Mouse (Mus musculus): ENCODE results near the gene Nmur1. TPM values are rescaled to one million over a fixed set of nuclear protein-coding genes. Genes with fewer than 3 reads are reported as not detected.

Gene Nmur1
- total RNA-seq, 4 experiments from 2014 or later = not detected

DNA sequence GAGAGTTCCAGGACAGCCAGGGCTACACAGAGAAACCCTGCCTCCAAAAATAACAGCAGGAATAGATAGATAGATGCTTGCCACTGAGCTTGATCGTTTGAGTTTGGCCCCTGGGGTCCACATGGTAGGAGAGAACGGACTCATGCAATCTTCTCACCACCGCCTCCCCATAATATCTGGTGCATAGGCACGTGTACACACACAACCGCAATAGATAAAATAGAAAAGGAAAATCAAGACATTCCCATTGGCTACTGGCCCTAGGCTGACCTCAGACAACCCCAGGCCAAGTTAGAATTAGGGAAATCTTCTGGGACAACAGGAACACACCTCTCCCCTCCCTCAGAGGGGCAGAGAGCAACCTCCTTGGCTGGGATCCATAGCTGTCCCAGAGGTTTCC is 11.3 kb downstream of the Nmur1 start:
- DNase-seq (ENCODE audit: low spot score in 2 of 2) = no peak

DNA sequence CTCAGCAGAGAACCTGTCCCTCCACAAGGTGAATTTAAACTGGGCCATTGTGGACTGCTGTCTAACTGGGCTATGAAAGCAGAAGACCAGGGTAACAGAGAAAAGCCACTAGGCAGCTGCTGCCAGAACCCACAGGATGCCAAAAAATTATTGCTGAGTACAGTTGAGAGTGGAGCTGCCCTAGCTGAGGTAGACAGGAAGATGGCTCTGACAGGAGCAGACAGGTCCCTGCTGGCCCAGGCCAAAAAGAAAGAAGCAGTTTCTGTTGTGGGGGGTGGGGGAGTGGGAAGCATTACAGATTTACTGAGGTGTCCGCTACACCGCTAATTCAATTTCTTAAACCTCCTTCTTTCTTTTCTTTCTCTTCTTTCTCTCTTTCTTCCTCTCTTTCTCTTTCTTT is 16.6 kb downstream of the Nmur1 start:
- DNase-seq (ENCODE audit: low spot score in 2 of 2) = no peak

DNA sequence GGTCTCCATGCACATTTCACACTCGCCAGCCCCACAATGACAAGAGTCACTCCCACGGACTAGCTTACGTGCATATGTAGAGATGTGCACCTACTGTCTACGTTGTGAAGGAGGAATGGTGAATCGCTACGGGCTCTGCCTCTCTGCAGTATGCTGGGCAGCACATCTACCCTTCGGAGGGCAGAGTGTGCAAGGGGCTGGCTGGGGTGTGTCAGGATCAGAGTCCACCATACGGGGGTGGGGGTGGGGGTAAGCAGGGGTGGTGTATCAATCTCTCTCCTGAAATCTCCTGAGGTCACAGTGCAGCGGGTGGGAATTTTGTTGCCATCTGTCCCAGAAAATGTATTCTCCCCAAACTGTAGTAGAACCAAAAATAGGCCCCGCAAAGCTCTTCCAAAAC is 17.5 kb downstream of the Nmur1 start:
- DNase-seq (ENCODE audit: low spot score in 2 of 2) = no peak

DNA sequence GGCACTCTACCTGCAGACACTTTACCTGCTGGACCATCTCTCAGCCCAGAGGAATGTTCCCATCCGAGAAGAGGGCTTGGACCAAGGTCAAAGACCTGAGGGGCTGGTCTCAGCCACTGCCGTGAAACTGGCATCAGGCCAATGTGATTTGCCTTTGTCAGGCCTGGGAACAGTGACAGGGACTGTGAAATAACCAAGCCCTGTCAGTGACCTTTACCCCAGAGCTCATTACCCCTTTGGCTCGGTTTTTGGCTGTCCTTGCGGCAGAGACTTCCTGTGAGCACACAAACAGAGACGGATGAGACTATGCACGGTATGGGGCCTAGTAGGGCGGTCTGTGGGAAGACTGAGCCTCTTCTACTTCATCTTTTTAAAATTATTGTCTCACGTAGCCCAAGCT is 19.1 kb downstream of the Nmur1 start:
- no peak for DNase-seq (ENCODE audit: low spot score in 2 of 2)

DNA sequence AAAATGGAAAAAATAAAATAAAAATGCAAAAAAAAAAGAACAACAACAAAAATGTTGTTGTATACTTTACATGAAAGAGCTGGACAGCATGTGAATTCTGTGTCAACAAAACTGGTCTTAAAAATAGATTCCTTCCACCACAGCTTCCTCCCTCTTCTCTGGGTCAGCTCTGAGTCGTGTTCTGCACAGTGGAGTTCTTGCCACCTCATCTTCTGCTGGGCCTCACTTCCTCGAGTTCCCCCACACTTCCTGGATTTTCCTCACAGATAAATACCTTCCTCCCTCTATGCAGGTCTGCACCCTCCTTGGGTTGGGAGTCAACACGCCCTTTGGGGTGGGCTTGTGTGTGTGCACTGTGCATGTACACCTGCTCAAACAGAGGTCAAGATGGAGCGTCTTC is 19.7 kb downstream of the Nmur1 start:
- DNase-seq (ENCODE audit: low spot score in 2 of 2) = no peak

DNA sequence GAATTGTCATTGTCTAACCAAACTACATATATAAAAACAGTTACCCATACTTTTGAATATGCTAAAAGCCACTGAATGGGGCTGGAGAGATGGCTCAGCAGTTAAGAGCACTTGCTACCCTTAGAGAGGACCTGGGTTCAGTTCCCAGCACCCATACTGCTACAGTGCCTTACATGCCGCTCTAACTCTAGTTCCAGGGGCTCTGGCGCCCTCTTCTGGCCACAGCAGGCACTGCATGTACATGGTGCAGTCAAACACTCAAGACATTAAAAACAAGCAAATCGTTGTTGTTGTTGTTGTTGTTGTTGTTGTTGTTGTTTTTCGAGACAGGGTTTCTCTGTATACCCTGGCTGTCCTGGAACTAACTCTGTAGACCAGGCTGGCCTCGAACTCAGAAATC is 21.2 kb downstream of the Nmur1 start:
- DNase-seq (ENCODE audit: low spot score in 2 of 2) = no peak

DNA sequence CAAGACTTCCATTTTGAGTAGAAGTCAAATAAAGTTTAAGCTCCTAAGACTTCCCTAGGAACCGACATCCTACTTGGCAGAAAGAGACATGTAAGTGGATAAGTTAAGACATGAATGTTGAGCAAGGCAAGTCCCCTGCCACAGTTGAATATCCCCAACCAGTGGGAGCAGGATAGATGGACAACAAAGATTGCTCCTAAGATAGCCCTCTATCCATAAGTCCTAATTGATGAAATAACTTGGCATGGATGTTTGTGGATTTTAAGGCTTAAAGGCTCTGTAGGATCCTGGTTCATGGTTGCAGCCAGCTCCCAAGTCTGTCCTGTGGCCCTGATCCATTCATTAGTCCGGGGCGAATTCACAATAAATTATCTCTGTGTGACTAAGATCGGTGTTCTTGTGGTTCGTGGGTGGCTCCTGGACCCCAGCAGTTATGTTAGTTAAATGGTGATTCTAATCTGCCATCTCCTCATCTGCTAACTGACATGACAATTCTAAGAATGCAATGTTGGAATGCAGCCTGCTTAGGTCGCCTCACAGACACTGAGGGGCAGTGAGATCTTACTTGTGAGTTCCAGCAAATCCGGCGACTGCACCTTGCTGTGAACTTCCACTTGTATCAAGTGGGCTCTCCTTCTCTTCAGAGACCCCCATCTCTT is 25.8 kb downstream of the Nmur1 start:
- no peak for DNase-seq (ENCODE audit: low spot score in 2 of 2)

DNA sequence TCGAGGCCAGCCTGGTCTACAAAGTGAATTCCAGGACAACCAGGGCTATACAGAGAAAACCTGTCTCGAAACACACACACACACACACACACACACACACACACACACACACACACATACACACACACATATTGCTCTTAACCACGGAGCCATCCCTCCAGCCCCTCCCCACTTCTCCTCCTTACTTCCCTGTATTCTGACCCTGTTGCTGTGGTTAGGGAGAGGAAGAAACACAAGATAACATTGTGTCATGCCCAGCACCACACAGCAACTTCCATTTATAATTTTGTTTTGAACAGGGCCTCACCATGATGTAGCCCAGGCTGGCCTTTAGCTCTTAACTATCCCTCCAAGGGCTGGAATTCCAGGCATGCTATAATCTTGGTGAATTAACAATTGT is 26.7 kb downstream of the Nmur1 start:
- DNase-seq (ENCODE audit: low spot score in 2 of 2) = no peak

DNA sequence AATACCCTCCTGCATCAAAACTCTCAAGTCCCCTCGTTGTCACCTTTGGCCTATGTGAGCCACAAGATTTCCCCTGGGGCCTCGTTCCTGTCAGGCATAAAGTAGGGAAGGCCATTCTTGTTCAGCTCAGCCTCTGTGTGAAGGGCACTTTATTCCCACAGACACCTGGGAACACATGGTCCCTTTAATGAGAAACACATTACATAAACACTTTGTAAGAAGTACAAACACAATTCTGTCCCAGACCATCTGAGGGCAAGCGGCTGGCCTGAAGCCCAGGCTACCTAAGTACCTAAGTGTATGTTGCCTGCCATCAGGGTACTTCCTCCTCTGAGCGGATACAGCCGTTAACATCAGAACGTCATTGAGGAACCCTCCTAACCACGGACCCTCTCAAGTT is 27.8 kb downstream of the Nmur1 start:
- no peak for DNase-seq (ENCODE audit: low spot score in 2 of 2)

DNA sequence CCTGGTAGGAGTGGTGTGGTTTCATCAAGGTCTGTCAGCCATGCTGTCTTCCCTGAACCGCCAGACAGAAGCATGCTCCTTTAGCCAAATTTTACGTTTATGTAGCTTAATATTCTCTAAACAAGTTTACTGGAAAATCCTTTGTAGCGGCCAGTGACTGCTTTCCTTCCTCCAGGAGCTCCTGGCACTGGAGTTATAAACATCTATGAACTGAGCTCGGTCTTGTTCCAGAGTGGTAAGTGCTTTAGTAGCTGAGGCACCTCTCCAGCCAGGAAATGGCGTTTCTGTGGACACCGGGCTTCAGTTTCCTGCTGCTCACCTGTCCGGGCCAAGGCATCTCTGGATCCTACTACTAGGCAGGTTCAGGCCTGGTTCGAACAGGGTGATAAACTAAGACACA is 28.4 kb downstream of the Nmur1 start:
- no peak for DNase-seq (ENCODE audit: low spot score in 2 of 2)

DNA sequence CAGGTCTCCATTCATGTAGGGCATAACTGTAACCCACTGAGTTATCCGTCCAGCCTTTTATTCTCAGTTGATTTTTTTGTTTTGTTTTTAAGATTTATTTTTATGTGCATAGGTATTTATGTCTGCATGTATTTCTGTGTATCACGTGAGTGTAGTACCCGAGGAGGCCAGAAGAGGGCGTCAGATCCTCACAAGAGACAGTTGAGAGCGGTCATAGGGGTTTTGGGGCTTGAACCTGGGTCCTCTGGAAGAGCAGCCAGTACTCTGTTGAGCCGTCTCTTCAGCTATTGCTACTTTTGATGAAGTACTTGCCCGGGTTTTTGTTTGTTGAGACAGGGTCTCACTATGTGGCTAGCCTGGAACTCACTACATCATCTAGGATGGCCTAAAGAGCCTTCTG is 30.1 kb downstream of the Nmur1 start:
- no peak for DNase-seq (ENCODE audit: low spot score in 2 of 2)

DNA sequence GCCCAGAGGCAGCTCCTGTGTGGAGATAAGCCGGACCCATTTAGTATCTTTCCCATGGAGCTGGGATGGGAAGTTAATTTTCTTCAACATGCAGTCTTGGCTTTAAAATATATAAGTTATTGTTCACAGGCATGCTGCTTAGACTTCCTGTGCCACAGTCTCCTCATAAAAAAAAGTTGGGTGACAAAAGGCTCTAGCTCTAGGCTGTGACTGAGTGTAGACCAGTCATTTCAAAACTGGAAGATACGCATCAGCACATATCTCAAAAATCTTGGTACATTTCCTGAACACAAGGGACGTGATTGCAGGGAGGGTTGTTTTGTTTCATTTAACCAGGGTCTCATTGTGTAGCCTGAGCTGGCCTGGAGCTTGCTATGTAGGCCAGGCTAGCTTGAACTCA is 31.8 kb downstream of the Nmur1 start:
- DNase-seq (ENCODE audit: low spot score in 2 of 2) = no peak

DNA sequence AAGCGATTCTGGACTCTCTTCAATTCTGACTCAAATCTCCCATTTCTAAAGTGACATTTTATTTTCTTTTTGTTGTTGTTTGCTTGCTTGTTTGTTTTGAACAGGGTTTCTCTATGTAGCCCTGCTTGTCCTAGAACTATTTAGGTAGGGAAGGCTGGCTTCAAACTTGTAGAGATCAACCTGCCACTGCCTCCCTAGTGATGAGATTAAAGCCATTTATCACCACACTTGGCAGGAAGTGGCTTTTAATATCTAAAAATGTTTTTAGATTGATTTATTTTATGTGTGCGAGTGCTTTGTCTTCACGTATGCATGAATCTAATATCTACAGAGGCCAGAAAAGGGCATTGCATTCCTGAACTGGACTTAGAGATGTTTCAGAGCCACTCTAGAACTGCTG is 32.8 kb downstream of the Nmur1 start:
- DNase-seq (ENCODE audit: low spot score in 2 of 2) = no peak

DNA sequence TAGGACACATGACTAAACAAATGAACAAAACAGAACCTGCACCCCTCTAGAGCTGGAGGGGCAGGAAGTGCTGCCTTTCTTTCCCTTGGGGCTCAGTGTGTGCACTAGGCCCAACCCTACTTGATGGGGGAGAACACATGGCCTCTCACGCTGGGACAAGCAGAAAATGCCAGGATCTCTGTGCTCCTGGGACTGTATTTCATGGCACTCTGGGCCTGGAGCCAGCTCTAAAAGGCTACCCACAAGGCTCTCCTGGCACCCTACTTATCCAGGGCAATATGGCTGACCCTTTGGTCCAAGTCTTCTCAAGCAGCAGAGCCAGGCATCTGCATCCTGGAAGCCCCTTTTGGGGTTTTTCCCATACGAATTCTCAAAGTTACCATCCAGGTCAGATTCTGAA is 34.6 kb downstream of the Nmur1 start:
- no peak for DNase-seq (ENCODE audit: low spot score in 2 of 2)

DNA sequence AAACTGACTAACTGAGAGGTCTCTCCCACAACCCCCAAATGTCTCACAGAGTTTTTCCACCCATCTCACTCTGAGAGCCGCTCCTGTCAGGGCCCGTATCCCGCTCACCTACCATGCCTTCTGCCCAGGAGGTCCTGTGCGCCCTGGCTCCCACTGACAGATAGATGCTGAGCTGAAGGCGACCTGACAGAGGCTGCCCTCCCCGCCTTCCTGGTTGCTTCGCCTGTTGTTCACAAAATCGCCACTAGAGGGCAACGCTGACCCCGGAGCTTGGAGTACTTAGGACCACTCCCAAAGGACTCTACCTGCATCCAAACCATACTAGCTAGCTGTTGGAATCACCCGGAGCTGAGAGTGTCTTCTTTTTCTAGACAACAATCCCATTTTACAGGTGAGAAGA is 36.8 kb downstream of the Nmur1 start:
- DNase-seq (ENCODE audit: low spot score in 2 of 2) = peak in 1 of 2 experiments; percentile 58

DNA sequence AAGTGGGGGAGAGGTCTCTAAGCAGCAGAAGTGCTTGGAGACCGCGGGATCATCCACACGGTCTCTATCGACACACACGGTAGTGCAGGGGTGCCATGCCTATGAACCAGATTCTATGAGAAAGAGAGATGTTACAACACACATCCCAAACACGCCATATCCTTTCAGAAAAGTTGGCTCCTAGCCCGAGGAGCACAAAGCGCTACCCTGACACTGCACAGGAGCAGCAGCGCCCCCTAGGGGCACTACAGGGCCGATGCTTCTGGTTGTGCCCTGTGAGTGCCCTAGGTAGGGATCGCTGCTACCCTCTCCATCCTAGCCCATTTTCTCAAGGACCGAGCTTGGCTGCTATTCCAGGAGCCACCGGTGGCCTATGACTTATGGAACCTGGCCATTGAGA is 45.0 kb downstream of the Nmur1 start:
- peak; percentile 40 to 52 for DNase-seq (ENCODE audit: low spot score in 2 of 2)

DNA sequence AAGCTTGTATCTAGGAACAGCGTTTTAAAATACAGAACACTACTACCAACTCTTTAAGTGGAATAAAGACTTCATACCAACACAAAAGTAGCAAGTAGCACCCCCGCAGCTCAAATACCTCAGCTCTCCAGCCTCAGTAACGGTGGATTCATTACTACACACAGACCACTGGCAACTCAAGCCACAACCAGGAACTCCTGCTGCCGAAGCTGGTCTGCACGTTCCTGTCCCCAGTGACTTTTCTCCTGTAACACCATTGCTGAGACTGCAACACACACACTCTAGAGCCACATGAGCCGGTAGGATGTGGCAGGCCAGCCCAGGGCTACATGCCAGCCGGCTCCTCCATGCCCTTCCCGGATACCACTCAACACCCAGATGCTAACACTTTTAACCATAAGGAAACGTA is 46.9 kb downstream of the Nmur1 start:
- no peak for DNase-seq (ENCODE audit: low spot score in 2 of 2)

DNA sequence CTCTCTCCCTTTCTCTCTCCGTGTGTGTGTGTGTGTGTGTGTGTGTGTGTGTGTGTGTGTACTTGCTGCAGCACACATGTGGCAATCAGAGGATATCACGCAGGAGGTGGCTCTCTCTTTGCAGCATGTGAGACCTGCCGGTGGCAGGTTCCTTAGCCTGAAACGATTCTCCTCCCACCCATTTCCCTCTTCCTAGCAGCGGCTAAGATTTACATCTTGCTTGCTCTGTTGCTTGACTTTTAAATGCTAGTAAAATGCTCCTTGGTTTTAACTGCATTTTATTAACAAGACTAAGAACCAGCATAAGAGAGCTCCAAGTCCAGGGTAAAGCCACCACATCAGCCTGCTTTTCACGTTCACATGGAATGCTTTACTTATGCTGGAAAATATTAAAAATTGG is 47.4 kb downstream of the Nmur1 start:
- DNase-seq (ENCODE audit: low spot score in 2 of 2) = no peak

DNA sequence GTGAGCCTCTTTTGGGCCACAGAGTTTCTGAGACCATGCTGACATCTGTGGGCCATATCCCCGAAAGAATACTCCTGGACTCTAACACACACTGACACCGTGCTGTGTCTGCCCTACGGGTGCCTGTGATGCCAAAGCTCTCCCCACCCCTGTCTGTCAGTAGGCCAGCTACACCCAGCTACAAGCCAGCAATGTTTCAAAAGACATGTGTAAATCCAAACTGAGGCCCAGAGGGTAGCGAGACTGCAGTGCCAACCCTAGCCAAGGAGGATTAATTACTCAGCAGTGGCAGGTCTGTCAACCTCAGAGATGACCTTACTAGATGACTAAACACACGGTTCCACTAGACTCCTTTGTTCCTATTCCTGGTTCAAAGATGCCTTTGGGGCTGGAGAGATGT is 49.7 kb downstream of the Nmur1 start:
- DNase-seq (ENCODE audit: low spot score in 2 of 2) = no peak

DNA sequence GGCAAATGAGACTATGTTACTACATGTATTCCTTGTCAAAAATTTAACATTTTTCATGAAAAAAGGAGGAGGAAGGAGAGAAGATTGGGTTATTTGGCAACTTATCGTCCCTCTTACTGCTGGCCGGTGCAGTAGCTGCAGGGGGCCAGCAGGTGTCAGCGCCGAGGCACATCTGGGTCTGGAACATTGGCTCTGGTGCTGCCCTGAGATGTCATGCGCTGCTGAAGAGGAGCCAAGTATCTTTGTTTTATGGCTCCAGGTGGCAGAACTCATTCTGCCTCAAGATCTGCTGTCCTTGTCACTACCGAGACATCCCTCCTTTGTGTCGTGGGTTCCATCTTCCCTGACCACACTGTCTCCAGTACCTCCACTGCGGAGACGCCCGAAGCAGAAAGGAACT is 54.0 kb downstream of the Nmur1 start:
- peak in 1 of 2 experiments; percentile 35 for DNase-seq (ENCODE audit: low spot score in 2 of 2)

DNA sequence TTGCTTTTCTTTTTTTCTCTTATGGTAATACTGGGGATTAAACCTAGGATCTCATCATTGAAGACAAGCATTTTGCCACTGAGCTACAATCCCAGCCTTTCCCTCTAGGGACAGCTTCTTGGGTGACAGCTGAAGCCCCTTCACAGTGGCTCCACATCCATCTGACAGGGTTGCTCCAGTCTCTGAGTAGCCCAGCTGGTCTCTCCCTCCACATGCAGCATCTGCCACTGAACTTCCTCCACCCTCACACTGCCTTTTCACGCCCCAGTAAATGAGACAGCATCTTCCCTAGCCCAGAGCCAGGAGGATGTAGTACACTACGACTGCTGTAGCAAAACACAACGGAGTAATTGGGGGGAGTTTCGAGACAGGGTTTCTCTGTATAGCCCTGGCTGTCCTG is 57.9 kb downstream of the Nmur1 start:
- DNase-seq (ENCODE audit: low spot score in 2 of 2) = no peak

DNA sequence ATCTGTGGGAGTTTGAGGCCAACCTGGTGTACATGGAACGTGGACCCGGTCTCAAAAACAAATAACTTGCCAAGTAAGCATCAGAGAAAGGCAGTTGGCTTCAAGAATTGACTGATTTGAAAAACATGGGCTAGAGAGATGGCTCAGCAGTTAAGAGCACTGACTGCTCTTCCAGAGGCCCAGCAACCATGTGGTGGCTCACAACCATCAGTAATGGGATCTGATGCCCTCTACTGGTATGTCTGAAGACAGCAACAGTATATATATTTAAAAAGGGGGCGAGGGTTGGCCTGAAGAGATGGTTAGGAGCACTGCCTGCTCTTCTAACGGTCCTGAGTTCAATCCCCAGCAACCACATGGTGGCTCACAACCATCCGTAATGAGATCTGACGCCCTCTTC is 62.4 kb downstream of the Nmur1 start:
- DNase-seq (ENCODE audit: low spot score in 2 of 2) = no peak

DNA sequence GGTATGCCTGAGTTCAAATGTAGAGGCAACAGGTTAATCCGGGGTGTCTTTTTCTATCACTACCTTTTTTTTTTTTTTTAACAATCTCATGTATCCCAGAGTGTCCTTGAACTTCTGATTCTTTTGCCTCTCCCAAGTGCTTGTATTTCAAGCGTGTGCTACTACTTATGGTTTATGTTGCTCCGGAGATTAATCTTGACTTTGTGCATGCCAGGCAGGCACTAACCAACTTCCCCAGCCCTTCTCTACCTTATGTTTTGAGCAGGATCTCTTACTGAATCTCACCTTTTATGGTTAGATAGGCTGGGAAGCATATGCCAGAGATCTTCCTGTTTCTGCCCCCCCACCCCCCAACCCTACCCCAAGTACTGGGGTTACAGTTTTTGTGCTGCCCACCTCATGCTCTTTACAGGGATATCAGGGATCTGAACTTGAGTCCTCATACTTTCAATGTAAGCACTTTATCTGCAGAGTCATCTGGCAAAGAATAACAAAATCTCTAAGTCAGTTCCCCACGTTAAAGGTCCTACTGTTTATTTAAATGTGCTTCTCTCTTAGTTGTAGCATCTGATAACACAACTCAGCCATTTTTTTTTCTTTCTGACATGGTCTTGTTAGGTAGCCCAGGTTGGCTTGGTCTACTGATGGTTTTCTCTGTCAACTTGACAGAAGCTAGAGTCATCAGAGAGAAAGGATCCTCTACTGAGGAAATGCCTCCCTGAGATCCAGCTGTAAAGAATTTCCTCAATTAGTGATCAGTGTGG is 64.0 kb downstream of the Nmur1 start:
- no peak for DNase-seq (ENCODE audit: low spot score in 2 of 2)
